Mouse (Mus musculus) embryonic facial prominence, embryonic 11.5 days (tissue): Measurements from ENCODE around the gene Hoxa2. TPM values are rescaled to one million over a fixed set of nuclear protein-coding genes. Genes with fewer than 3 reads are reported as not detected.

Experiments
- ATAC-seq: fragments of 200-750 bp; cut with Nextera tagmentation; replicated peaks from 2 replicates; pipeline ENCODE4 v1.8.0; 2017; ENCODE audit warnings: low read depth; ENCODE audit not compliant: insufficient number of reproducible peaks, low FRiP score, low TSS enrichment
- DNase-seq: peaks from one replicate; pipeline ENCODE4 v3.0.0-alpha.2; 2015; ENCODE audit warnings: low spot score
- H3K27ac ChIP-seq: fragments of 300-500 bp; sonication (generic); replicated peaks from 2 replicates; pipeline ENCODE4 v1.5.1; 2014; ENCODE audit warnings: mild to moderate bottlenecking, low read depth, low read length, control low read depth
- H3K27me3 ChIP-seq: fragments of 300-500 bp; sonication (generic); 2 replicates; pipeline ENCODE4 v1.6.1; 2014; ENCODE audit warnings: mild to moderate bottlenecking, low read length, moderate library complexity, mixed read lengths; ENCODE audit not compliant: control insufficient read depth, insufficient read depth
- H3K36me3 ChIP-seq: fragments of 300-500 bp; sonication (generic); replicated peaks from 2 replicates; pipeline ENCODE4 v1.6.1; 2014; ENCODE audit warnings: low read depth, mild to moderate bottlenecking, low read length, moderate library complexity, mixed read lengths; ENCODE audit not compliant: control insufficient read depth, insufficient read depth
- H3K4me1 ChIP-seq: fragments of 300-500 bp; sonication (generic); 2 replicates; pipeline ENCODE4 v1.6.1; 2014; ENCODE audit warnings: low read length, mixed read lengths; ENCODE audit not compliant: control insufficient read depth, insufficient read depth
- H3K4me2 ChIP-seq: fragments of 300-500 bp; sonication (generic); 2 replicates; pipeline ENCODE4 v1.6.1; 2014; ENCODE audit warnings: low read depth, mild to moderate bottlenecking, control low read depth, low read length, moderate library complexity
- H3K4me3 ChIP-seq: fragments of 300-500 bp; sonication (generic); 2 replicates; pipeline ENCODE4 v1.5.1; 2014; ENCODE audit warnings: low read depth, low read length, control low read depth
- H3K9ac ChIP-seq: fragments of 300-500 bp; sonication (generic); replicated peaks from 2 replicates; pipeline ENCODE4 v1.6.1; 2014; ENCODE audit warnings: mild to moderate bottlenecking, control low read depth, low read length
- H3K9me3 ChIP-seq: fragments of 300-500 bp; sonication (generic); replicated peaks from 2 replicates; pipeline ENCODE4 v1.6.1; 2016; ENCODE audit warnings: mild to moderate bottlenecking, low read length, inconsistent platforms, mixed read lengths; ENCODE audit not compliant: control insufficient read depth
- WGBS: fragments of 180-500 bp; shearing (Covaris S2); extraction: QIAGEN DNeasy Blood & Tissue Kit; methylation state at CpG from one replicate; pipeline ENCODE4 v1.1.7; 2014; 5-methylcytosine and 5-hydroxymethylcytosine counted together
- polyA plus RNA-seq: library from polyadenylated mRNA; unstranded; fragments of >200 nt; fragmentation: Nextera tagmentation; extraction: Ambion mirVana; gene quantifications from 2 replicates; pipeline ENCODE4 v1.2.1, GENCODE M21; 2014

Gene Hoxa2
- 19.4 and 24.1 TPM in 2 replicates for polyA plus RNA-seq

DNA sequence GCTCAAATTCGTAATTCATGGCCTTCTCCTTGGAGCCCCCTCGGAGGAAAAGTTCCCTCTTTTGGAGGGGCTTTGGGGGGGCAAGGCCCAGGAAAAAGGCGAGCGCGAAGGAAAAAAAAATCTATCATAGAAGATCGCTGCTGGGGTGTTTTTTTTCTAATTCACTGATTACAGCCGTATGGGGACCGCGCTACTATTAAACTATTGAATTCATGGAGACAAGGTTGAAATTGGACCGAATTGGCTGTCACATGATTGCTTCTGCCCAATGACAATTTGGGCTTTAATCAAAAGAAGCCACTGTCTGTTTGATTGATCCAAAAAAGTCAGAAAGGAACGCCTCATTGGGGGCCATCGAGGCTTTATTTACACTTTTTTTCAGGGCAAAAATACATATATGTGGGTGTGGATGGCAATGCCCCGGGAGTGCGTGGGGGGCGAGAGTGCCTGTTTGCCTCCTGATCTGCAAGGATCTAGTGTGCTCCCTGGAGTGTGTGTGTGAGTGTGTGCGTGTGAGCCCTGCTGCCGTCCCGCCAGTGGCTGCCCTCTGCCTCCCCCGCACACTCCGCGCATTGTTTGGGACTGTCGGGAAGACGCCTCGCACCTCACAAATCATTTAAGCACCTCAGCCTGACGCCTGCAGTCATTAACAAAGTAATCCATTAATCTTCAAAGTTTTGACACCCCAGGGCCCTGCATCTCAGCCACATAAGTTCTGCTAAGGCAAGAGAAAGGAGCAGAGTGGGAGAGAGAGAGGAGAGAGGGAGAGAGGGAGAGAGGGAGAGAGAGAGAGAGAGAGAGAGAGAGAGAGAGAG lies at the start of gene Hoxa2:
Gene Hoxa2, minus strand, starts transcription at position 206 of the 815 bp plus-strand sequence.
- no peaks in the 10 kb centered on the region for H3K36me3 ChIP-seq
- H3K27ac ChIP-seq: peak within 1 kb of the TSS; percentile 76
- H3K4me1 ChIP-seq: no peaks in the 10 kb centered on the region
- under 1% methylated on average over 25 of the region's 25 CpGs for WGBS
- H3K4me2 ChIP-seq: peak within 1 kb of the TSS; percentile 32
- H3K27me3 ChIP-seq: peaks cover 62% of the 10 kb centered on the region
- H3K9me3 ChIP-seq: no peaks in the 10 kb centered on the region
- H3K4me3 ChIP-seq: peak within 1 kb of the TSS; percentile 34
- ATAC-seq: no peak
- no peak for DNase-seq
- H3K9ac ChIP-seq: peak within 1 kb of the TSS; percentile 62

DNA sequence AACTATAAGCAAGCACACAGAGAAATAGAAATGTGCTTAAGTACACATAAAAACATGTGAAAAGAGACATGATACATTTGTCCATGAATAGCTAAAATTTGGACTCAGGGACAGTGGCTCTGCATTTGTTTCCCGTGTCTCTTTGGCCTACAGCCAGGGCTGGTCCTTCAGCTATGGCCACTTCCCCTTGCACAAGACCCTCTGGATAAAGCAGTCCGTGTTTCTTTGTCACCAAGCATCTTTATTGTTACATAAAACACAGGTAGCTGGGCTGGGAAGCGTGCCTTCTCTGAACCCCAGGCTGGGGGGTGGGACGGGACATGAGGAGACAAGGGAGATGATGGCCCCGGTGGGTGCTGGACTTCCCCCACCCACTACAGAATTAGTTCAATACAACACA lies 49.6 kb upstream of the Hoxa2 start:
- no peak overlapping the region for H3K9ac ChIP-seq
- no peak overlapping the region for H3K4me2 ChIP-seq
- H3K4me1 ChIP-seq: no peaks in the 10 kb centered on the region; the same call in 1 of the 2 replicates

DNA sequence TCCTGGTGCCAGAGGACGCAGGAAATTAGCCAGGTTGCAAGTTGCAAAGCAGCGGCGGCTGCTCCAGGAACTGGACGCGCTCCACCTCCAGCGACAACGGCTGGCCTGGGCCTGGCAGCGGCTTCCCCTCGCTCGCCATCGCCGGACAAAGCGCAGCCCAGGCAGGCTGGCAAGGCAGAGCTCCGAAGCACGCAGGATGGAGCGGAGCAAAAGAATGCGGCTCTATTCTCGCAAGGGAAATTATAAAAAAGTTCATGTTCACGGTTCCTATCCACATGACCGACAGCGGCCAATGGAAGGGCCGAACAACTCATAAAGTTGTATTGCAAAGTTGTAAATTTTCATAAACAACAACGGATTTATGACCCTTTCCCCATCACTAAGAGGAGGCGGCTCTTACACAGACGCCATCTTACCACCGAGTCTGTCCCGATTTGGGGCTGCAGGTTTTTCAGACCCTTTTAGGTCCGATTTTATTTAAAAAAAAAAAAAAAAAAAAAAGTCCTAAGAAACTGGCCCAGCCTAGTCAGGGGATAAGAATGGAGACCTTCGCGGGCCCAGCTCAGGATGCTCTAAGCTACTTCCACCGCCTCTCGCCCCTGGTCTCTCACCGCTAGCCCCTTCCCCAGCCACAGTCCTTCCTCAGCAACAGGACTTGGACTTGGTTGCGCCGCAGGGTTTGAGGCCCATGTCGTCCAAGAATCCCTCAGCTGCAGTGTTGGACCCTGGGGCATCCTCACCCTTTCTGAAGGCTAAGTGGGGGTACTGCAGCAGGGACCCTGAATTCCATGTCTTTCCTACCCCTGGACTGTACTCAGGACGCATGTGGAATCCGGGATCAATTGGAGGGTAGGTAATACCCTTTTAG lies 48.7 kb upstream of the Hoxa2 start, which contains the start of the genes Hoxa3 and Gm28308:
Gene Hoxa3, minus strand, starts transcription at position 218 of the 868 bp plus-strand sequence.
Gene Gm28308, minus strand, starts transcription at position 221 of the 868 bp plus-strand sequence.
- Histone ChIP-seq H3K4me1 (no peaks in the 10 kb centered on the region; the same call in 1 of the 2 replicates), H3K27ac (no peak within 1 kb of the TSS), H3K36me3 (no peaks in the 10 kb centered on the region), H3K4me2 (no peak within 1 kb of the TSS), H3K27me3 (peaks cover 95% of the 10 kb centered on the region), H3K4me3 (no peak within 1 kb of the TSS), H3K9me3 (no peaks in the 10 kb centered on the region), H3K9ac (no peak within 1 kb of the TSS)
- DNase-seq (no peak), ATAC-seq (no peak)
- 2% methylated on average over 38 of the region's 38 CpGs for WGBS

More for the DNA sequence above, 49.6 kb upstream of the Hoxa2 start:
- 14% methylated on average over 5 of the region's 5 CpGs for WGBS
- Histone ChIP-seq H3K9me3 (no peaks in the 10 kb centered on the region), H3K27me3 (peaks cover 96% of the 10 kb centered on the region), H3K27ac (no peak overlapping the region), H3K4me3 (no peak overlapping the region), H3K36me3 (no peaks in the 10 kb centered on the region)
- no peak for ATAC-seq
- no peak for DNase-seq

DNA sequence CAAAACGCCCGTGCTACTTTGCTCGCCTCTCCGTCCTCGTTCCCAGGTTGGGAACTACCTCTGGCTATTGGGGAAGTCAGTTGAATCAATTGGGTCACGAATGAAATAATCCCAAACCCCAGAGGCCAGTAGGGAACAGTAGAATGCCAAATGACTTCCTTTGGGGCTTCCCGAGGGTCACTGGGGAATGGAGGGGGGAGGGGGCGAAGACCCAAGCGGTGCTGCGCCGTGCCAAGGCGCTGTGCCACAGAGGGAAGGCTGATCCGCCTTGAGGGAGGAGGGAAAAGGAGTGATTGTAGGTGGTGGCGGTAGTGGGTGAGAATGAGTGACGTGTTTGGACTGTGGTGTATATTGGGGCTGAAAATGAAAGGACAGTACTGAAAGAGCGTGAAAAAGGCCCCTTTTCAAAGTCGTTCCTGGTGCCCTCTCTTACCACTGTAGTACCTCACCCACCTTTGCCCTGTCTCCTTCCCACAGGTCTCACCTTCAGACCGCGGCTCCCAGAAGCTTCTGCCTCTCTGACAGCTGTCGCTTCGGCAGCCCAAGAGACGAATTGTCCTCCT lies 48.0 kb upstream of the Hoxa2 start:
- DNase-seq (no peak), ATAC-seq (no peak)
- WGBS: under 1% methylated on average over 22 of the region's 22 CpGs
- Histone ChIP-seq H3K27ac (no peak overlapping the region), H3K27me3 (peaks cover 95% of the 10 kb centered on the region), H3K4me1 (no peaks in the 10 kb centered on the region; the same call in 1 of the 2 replicates), H3K36me3 (no peaks in the 10 kb centered on the region), H3K9ac (no peak overlapping the region), H3K9me3 (no peaks in the 10 kb centered on the region), H3K4me2 (no peak overlapping the region), H3K4me3 (no peak overlapping the region)

DNA sequence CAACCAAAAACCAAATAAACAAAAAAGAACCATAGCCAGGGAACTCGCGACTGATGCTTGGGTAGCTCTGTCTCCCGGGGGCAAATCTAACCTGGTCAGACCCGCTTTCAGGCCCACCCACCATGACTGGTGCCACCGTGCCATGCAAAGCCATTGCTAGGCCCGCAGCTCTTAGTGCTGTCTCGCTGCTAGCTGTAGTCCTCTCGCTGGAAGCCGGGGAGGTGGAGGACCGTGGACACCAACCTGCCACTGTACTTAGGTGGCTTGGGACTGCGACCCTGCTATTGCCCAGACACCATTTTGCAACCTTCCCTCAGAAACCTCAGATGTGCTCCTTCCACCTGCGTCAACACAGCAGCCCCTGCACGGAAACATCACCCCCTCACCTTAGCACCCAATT lies 47.3 kb upstream of the Hoxa2 start:
- Histone ChIP-seq H3K4me3 (no peak overlapping the region), H3K4me2 (no peak overlapping the region), H3K4me1 (no peaks in the 10 kb centered on the region; the same call in 1 of the 2 replicates), H3K9me3 (no peaks in the 10 kb centered on the region), H3K27me3 (peaks cover 95% of the 10 kb centered on the region), H3K9ac (no peak overlapping the region), H3K27ac (no peak overlapping the region), H3K36me3 (no peaks in the 10 kb centered on the region)
- 2% methylated on average over 13 of the region's 13 CpGs for WGBS
- ATAC-seq: no peak
- no peak for DNase-seq

DNA sequence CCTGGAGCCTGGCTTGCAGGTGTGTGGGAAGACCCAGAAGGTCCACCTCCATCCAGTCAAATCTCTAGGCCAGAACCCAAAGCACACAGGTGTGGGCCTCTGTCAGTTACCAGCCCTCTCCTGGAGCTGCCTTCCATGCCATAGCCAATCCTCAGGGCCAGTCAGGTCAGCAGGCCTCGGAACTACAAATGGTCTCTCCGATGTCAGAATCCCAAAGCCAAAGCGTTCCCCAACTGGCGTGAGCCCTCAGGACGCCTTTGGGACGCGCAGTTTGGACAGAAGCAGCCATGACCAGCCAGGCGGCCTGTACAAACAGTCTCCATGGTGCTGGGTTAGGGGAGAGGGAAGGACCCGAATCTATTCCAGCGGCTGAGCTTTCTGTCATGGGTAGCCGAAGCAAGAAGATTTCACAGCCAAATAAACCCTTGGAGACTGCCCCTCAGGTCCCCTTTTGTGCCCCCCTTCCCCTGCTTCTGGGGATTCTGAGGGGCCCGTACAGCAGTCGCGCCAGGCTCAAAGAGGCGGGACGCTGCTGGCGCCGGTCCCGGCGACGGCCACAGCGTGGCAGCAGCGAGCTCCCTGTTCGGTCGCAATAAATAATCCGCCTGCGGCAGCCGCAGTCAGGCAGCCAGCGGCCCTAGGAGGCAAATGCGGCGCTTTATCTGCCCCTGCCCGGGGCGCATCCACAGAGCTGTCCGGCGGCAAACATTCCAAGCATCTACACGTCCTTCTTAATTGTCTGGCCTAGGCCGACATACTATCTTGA lies 46.7 kb upstream of the Hoxa2 start:
- no peak overlapping the region for H3K4me3 ChIP-seq
- H3K9me3 ChIP-seq: no peaks in the 10 kb centered on the region
- H3K4me2 ChIP-seq: no peak overlapping the region
- DNase-seq (peak; percentile 84), ATAC-seq (no peak)
- no peak overlapping the region for H3K9ac ChIP-seq
- peaks cover 96% of the 10 kb centered on the region for H3K27me3 ChIP-seq
- H3K36me3 ChIP-seq: no peaks in the 10 kb centered on the region
- under 1% methylated on average over 34 of the region's 37 CpGs for WGBS
- H3K4me1 ChIP-seq: no peaks in the 10 kb centered on the region
- no peak overlapping the region for H3K27ac ChIP-seq

DNA sequence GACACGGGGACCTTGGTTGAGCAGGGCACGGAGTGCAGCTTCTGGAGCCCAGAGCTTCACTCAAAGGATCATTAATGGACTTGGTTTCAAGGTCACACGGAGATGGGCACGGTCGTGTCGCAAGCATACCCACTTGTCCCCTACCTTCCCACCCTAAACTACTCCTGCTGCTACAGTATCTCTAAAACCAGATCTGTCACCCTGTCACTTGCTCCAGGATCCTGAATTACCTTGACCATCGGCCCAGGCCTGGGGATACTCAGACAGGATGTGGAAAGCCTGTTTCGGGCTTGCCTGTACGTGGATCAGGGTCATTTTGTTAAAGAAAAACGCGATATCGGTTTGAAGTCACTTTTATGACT lies 45.0 kb upstream of the Hoxa2 start:
- Histone ChIP-seq H3K36me3 (no peaks in the 10 kb centered on the region), H3K9ac (no peak overlapping the region), H3K4me1 (no peaks in the 10 kb centered on the region), H3K4me2 (no peak overlapping the region), H3K4me3 (no peak overlapping the region), H3K27me3 (peaks cover 96% of the 10 kb centered on the region), H3K9me3 (no peaks in the 10 kb centered on the region), H3K27ac (no peak overlapping the region)
- DNase-seq: no peak
- no peak for ATAC-seq
- 5% methylated on average over 12 of the region's 12 CpGs for WGBS
